Mouse (Mus musculus): ENCODE data around the gene Celf2.

Celf2 gene

DNA sequence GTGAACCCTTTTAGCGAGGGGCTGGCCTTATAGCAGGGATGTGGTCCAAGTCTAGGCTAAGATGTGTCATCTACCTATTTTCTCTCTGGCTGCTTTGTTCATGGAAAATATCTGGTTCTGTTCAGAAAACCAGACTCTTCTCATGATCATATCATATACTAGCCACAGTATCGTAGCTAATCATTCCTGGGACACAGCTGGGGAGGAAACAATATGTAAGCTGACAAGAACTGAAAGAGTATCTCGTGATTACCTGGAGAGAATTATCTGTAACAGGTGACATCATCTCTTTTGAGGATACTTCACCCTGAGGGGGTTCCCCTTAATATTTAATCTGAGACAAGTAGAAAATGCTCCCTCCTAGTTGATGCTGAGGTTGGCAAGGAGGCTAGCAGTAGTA, 951.6 kb downstream of the Celf2 start:
- in situ Hi-C loops (cut with MboI, MseI) = no loop called here

DNA sequence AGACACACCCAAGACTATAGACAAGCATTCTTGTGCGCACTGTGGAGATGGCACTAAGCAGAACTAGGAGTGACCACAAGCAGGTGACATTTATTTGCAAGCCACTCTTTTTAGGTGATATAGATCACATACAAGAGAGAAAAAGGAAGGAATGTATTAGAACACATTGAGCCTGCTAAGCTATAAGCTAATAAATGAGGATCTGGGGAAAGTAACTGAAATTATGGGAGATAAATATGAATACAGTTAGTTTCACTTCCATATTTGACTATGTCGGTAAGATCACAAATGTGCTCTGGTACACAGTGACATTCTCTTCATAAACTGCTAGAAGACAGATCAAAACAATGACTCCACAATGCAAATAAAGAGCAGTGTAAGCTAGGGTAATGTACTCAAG, 952.5 kb downstream of the Celf2 start:
- in situ Hi-C loops (cut with MboI, MseI) = no loop called here

DNA sequence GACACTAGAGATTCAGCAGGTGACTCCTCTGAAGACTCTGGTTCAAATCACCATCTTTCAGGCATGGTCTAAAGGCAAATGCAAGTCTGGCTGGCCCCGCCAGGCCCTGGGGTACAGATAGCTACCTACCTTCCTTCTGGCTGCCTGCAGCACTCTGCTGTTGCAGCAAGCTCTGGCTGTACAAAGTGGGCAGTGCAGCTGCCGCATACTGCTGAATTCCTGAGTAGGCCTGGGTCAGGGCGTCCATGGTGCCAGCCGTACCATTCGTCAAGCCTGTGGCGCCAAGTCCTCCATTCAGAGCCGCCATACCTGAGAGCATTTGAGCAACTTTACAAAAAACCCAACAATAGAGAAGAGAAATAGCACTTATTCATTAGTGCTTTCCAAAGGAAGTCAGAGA, 955.7 kb downstream of the Celf2 start:
- in situ Hi-C loops (cut with MboI, MseI) = no loop called here

DNA sequence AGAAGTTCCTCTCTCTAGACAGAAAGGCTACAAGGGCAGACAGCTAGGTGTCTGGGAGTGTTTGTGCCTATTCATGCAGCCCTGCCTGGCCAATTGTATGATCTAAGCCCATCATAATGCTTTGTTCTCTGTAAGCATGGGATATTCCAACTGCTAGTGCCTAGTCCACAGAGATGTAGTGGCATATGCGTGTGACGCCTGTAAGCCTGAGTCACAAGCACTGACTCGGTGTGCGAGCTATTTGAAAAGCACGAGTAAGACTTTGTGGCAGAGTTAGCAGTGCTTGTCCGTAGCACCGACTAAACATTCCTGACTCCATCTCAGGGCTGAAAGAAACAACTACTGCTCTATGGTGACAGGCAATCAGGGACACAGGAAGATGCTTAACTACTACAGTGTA, 960.1 kb downstream of the Celf2 start:
- in situ Hi-C loops (cut with MboI, MseI) = no loop called here

DNA sequence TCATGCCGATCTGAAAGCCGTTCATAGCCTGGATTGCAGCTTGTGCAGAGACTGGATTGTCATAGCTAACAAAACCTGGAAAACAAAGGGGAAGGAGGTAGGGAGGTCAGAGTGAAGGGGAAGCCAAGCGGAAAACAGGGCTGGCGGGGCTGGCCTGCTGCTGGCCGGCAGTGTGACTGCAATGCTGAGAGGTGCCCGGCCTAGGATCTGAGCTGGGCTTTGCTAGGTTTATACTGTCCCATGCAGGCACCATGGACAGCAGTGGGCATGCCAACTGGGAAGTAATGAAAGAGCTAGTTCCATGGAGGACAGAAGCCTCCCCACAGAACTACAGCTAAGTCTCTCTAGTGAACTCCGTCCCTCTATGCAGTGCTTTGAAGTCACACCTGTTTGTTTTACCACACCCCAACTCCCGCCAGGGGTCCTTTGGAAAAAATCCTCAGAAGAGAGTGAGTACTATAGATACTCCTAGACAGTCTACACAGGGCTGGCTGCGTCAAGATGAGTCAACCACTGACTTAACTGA, 962.2 kb downstream of the Celf2 start:
- in situ Hi-C loops (cut with MboI, MseI) = no loop called here

DNA sequence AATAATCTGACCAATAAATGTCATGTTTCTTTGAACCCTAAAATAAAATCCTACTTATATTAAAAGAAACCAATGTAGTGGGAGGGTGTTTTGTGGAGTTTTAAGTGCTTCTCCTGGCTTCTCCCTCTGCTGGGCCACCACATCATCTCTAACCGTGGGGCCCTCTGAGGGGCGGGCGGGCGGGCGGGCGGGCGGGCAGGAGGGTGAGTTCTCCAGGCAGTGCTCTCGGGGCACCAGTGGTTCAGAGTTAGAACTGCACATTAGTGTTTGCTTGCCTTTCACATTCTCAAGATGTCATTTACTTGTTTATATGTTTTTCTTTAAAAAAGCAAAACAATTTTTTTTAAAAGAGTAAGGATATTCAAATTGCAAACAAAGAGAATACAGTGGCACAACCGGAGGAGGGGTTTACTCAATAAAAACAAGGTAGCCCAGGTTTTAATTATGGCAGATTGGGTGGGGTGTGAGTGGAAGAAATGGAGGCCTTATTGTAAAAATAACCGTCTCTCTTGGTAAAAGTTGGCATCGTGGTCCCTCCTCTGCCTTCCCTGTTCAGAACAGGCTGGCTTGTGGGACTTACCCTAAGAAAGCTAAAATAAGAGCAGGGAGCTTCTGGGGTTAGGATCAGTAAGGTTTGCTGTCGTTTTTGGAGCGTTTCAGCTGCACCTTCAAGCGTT, 962.8 kb downstream of the Celf2 start:
- in situ Hi-C loops (cut with MboI, MseI) = no loop called here

DNA sequence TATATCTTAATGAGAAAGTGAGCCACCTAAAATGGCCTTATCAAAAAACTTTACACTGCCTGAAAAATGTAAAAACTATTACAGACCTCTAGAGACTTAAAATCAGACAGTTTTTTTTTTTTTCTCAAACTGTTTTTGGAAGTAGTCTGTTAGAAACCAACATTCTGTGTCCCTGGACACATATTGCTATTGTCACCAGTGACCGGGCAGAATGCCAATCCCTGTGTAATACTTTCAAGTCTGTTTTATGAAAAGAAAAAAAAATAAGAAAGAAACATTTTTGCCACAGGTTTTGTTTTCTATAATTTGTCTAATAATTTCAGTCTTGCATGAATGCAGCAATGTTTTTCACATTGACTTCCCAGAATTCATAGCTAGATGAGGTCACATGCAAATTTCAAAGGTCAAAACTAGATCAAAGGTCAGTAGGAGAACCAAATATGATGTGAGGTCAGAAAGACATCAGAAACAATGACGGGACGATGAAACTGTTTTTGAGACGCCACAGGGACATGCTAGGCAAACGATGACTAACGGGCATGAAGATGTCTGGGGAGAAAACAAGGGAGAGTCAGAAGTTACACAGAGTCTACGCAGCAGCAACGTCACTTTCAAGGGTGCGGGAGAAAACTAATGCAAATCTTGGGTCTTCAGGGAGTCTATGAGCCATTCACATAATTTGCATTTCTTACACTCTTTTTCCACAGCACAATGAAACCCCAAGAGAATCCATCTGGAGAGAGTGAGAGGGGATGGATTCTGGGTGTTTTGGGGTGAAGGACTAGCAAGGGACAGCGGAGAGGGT, 964.0 kb downstream of the Celf2 start:
- in situ Hi-C loops (cut with MboI, MseI) = no loop called here

DNA sequence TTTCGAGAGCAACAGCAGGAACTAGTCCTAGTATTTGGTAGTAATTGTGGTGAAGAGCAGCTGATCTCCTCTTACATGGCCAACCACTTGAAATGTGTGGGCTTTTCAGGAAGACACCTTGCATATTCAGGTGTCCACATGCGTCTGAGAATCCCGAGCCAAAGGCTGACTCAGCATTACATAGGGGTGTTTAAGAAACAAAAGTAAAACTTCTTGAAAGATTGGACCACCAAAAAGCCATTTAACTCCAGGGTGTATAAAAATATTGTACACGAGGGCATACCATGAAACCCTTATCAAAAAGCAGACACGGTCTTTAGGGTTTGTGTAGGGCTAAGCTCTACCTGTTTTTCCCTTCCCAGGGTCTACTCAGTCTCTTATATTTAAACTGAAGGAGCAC, 965.7 kb downstream of the Celf2 start:
- in situ Hi-C loops (cut with MboI, MseI) = no loop called here

DNA sequence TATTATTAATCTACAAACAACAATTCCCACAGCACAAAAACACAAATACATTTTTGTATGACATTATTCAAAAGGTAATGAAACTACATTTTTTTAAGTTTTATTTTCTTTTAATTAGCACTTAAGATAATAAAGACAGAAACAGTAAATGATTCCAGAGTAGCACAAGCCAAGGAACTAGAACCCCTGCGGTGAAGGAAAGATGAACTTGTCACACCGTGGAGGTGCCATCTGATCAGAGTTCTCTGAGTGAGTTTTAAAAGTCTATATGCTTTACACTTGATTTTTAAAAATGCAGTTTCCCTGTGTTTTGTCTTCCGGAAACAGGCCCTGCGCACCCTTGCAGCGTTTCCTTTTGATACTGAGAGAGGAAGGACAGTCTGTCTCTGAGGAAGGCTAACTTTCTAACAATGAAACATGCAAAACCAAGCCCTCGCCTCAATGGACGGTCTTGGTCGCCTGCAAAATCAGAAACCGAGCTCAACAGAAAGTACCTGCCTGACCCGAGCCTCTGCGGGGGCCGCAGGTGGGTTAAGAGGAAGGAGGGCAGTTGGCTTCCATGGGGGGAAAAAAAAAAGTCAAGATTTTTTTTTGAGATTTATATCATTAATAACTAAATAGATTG, 966.7 kb downstream of the Celf2 start:
- in situ Hi-C loops (cut with MboI, MseI) = no loop called here

DNA sequence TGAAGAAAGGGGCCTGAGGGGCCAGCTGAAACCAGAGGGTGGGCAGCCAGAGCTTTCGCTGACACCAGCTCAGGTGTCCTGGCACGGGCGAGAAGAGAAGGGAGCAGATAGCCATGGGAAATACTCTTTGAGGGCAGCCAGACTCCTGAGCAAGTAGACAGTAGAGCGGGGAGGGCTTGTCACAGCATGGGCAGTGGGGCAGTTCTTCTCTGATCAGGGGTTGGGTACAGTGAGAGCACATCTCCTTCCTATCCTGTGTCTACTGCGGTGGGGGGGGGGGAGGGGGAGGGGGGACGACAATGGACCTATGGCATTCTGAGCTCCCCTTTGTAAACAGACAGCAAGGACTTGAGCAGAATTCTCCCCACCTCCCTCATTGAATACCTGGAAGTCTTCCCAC, 968.5 kb downstream of the Celf2 start:
- in situ Hi-C loops (cut with MboI, MseI) = no loop called here

DNA sequence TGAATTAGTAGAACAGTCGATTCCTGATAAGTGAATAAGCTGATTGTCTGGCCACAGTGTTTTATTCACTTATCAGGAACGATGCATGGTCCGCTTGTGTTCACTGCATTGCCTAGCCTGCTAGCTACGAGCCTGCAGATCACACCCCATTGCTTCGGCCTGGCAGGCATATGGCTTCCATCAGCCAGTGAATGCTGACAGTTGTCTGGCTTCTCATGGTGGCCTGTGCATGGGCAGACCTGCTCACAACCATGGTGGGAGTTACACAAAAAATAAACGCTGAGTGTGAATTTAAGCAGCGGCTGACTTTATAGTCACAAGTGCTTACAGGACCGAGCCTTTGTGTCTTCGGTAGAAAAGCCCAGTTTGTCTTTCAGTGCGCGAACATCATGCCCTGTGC, 969.3 kb downstream of the Celf2 start:
- in situ Hi-C loops (cut with MboI, MseI) = no loop called here

DNA sequence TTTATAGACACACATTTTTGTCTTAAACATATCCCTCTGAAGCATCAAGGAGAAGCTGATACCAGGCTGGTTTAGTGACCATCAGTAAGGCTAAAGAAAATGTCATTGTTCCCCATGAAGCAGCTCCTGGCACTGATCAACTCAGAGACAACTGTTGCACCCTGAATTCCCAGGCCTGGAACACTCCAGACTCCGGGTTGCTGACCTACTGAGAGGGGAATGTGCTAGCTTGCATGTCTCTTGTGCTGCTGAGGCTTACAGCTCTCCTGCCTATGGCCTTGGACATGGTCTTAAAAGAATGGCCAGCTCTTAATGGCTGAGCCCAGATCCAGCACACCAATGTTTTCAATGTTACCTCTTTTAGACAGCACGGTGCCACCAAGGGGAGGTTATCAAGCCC, 970.9 kb downstream of the Celf2 start:
- in situ Hi-C loops (cut with MboI, MseI) = no loop called here

DNA sequence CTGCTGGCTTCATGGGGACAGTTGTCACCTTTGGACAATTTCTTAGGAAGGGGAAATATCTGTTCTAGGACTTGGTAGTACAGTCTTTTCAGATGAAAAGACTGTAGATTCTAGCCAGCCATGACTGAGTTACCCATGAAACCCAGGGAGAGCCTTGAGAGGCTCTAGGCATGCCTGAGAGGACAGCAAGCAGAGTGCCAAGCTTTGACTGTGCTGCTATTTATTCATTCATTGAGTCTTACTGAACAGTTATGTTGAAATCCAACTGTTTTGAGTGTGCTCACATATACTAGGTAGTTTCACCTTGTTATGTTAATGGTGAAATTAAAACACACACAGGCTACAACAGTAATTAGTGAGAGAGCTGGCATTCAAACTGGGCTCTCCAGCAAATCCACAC, 971.3 kb downstream of the Celf2 start:
- in situ Hi-C loops (cut with MboI, MseI) = no loop called here

DNA sequence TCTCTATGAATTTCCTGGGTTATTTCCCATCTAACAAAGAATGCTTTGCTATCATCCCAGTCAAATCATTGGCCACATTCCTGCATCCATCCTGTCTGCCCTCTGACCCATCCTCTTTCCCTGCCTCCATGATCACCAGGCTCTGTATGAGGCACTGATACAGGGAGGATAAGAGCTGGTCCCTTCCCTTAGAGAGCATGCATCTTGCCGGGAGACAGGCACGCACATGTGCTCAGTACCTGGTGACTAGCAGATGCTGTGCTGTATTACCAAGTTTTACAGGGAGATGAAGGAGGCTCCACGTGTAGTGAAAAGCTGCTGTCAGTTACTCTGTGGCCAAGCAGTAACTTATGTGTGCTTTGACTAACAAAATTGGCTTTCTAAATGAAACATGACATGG, 972.0 kb downstream of the Celf2 start:
- in situ Hi-C loops (cut with MboI, MseI) = no loop called here

DNA sequence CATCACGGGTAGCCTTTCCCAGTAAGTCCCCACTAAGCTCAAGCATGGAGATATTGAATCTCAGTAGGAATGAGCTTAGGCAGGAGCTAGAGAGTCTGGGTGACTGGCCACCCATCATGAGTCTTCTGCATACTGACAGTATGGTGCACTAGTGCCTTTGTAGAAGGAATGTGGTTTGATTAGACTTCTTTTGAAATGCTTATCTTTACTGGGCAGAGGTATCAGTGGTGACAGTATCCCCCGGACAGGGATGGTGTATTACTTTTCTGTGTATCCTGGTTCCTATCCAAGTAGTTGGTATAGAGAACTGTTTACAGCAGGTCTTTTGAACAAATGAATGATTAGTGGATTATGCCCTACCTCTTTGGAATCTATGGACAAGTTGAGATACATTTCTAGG, 973.0 kb downstream of the Celf2 start:
- in situ Hi-C loops (cut with MboI, MseI) = no loop called here

DNA sequence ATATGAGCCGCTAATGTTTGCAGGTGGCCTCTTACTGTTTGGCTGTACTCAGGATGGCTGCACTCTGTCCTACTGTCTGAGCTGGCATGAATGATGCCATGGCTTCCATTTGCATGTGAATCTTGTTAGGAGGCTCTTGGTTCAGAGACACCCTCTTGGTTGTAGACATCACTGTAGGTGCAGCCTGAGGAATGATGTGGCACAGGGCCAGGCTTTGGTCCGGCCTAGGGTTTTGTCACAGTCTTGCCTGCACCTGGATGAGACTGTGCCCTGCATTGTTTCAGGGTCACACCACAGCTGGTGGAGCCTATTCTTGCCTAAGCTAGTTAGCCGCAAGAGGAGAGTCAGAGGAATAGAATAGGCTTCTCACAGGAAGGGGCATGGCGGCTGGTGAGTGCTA, 977.0 kb downstream of the Celf2 start:
- in situ Hi-C loops (cut with MboI, MseI) = no loop called here

DNA sequence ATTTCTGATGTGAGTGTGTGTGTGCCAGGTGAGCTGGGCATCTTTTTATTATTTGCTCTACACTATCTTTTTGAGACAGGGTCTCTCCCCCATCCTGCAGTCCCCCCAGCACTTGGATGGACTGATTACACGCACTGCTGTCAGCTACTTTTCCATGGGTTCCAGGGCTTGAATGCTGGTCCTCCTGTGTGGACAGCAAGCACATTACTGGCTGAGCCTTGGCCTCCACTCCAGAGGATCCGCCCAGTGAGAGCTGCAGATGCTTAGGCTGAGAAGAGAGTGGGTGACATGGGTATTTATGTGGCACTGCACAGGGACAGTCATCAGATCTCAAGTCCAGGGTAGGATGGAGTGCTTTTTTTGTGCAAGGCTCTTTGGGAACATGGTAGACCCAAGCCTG, 981.3 kb downstream of the Celf2 start:
- in situ Hi-C loops (cut with MboI, MseI) = no loop called here

DNA sequence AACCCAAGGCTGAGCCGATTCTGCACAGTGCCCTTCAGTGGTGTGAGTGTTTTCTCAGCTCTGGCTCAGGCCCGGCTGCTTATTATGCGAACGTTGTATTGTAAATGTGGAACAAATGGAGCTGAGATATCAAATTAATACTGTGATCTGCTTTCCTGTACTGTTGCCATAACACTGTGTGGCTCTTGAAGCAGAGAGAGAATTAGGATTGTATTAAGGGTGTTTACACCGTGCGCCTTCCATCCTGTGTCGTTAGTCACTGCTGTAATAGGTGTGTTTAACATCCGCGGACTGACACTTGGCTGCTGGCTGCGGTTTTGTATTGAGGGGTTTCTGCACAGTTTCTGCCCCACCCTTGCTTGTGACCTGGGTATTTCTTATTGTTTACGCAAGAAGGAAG, 982.5 kb downstream of the Celf2 start:
- in situ Hi-C loops (cut with MboI, MseI) = no loop called here

DNA sequence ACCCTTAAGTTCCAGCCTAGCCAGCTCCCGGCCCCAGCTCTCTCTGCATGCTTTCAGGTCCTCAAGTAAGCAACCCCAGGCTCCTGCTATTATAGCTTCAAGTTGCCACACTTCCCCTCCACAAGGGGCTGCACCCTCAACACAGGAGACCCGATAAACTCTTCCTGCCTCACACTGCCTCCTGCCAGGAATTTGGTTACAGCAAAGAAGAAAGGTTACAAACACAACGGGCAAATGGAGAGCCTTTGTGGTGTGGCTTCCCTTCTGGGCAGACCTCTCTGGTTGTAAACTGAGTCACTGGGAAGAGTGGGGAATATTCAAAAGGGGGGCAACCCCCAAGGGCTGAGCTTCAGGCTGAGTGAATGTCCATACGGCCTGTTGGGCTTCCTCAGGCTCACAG, 983.1 kb downstream of the Celf2 start:
- in situ Hi-C loops (cut with MboI, MseI) = no loop called here

DNA sequence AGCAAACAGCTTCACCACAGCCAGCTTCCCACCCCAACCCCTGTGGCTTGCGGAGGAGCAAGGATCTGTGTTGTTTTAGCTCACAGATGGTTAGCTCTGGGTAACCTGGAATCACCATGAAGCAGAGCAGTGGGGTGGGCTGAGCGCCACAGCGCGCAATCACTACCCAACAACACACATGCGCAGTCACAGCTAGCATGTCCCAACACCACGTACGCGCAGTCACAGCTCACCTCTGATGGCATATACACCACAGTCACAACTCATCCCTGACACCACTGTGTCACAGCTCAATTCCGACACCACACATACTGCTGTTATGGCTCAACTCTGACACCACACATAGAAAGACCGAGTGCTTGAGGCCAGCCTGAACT, 985.5 kb downstream of the Celf2 start:
- in situ Hi-C loops (cut with MboI, MseI) = no loop called here

DNA sequence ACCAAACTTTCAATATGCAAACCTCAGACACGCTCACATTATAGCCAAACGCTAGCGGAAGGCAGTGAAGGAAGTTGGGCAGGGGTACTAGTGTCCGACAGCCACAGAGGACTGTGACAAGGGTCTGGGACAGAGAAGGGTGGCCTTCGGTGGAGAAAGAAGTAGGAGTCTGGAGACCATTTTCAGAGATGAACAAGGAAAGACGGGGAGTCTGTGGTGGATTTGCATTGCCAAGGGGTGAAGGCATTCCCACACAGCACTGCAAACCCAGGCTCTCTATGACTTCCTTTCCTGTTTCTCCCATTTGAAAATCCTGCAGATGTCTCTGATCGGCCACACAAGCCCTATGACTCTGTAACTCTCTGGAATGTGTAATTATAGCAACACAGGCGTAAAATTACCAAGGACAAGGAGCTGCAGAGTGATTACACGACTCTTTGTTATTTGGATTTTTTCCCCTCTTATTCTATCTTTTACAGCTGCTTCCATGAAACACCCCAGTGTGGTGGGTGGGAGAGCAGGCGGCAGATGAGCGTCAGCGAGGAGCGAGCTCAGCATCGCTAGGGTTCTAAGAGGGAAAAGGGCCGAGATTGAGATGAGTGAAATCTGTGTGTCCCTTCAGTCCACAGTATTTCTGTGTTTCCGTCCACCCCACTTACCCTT, 986.0 kb downstream of the Celf2 start:
- in situ Hi-C loops (cut with MboI, MseI) = no loop called here

DNA sequence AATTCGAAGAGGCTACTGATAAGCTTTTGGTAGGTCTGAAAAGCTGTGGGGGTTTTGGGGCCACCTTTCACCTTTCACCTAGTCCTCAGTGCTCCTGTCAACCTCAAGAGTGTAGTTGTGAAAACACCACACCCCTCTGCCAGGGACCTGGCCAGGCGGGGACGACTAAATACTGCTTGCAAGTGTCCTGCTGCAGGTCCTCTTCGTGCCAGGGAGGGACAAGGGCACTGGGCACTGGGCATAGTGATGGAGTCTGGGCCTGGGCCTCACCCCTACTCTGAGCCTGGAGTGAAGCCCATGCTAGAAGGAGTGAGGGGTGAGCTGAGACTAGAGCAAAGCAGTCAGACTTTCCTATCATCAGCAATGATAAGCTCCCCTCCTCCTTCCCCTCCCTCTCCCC, 987.0 kb downstream of the Celf2 start:
- in situ Hi-C loops (cut with MboI, MseI) = no loop called here

Measured in regulatory T cell (primary cell).